Comparison of ENCODE assay signal across 9 mouse cellular contexts in genomic region chr5:114356936-114357751, GRCm38 (mm10). TPM values are rescaled to one million over a fixed set of nuclear protein-coding genes. Genes with fewer than 3 reads are reported as not detected.
DNase-seq lines count a peak whose midpoint lies in the region; ATAC-seq and TF ChIP-seq lines count a peak whose summit lies in the region.
"Had no signal": no experiment of that assay in that cellular context is flagged by ENCODE, and none has a peak within 500 bp of the region (broad histone marks: within the 10 kb centered on the region; RNA-seq: fewer than 3 reads in every experiment).

No protein-coding gene starts in this region.

- TF ChIP-seq EP300 in heart, postnatal 0 days (IDR thresholded peaks at IDR 0.05; ENCODE audit: low read depth), result no peak

- peak; percentile 70 for ATAC-seq in heart, postnatal 0 days (ENCODE audit: insufficient read depth, low read depth)
- ATAC-seq in limb, embryonic 11.5 days (ENCODE audit: insufficient number of reproducible peaks, low FRiP score, low TSS enrichment, low read depth), result peak; percentile 29; the same call in 1 of the 2 replicates
- 0 out of 2 replicates have a peak, but pooled peaks have one; percentile 56 for ATAC-seq in neural tube, embryonic 12.5 days (ENCODE audit: low FRiP score, low read depth)

- peak overlapping the region; percentile 17; the same call in 1 of the 2 replicates for H3K4me3 ChIP-seq in heart, postnatal 0 days (ENCODE audit: low read depth, low read length)
- no peak overlapping the region for H3K4me3 ChIP-seq in limb, embryonic 11.5 days (ENCODE audit: low read depth, low read length)
- no peak overlapping the region for H3K4me3 ChIP-seq in neural tube, embryonic 12.5 days

- 40% methylated on average over 23 of the region's 23 CpGs for WGBS in heart, postnatal 0 days
- 58% methylated on average over 23 of the region's 23 CpGs for WGBS in limb, embryonic 11.5 days
- 57% methylated on average over 23 of the region's 23 CpGs for WGBS in neural tube, embryonic 12.5 days

- H3K27me3 ChIP-seq in heart, postnatal 0 days (ENCODE audit: control insufficient read depth, insufficient read depth, low read length), result no peaks in the 10 kb centered on the region
- H3K27me3 ChIP-seq in limb, embryonic 11.5 days (ENCODE audit: control insufficient read depth, insufficient read depth, low read length), result no peaks in the 10 kb centered on the region
- H3K27me3 ChIP-seq in neural tube, embryonic 12.5 days (replicated peaks), result no peaks in the 10 kb centered on the region

- no peaks in the 10 kb centered on the region for H3K9me3 ChIP-seq in heart, postnatal 0 days (replicated peaks; ENCODE audit: control insufficient read depth, low read length)
- no peaks in the 10 kb centered on the region for H3K9me3 ChIP-seq in limb, embryonic 11.5 days (ENCODE audit: control insufficient read depth, low read length)
- H3K9me3 ChIP-seq in neural tube, embryonic 12.5 days, result no peaks in the 10 kb centered on the region

- H3K4me2 ChIP-seq in heart, postnatal 0 days (ENCODE audit: low read depth, low read length), result peak overlapping the region; percentile 44
- H3K4me2 ChIP-seq in limb, embryonic 11.5 days (ENCODE audit: low read depth, severe bottlenecking), result peak overlapping the region; percentile 28; the same call in 1 of the 2 replicates
- no peak overlapping the region for H3K4me2 ChIP-seq in neural tube, embryonic 12.5 days (replicated peaks)

- DNase-seq in left cerebral cortex, adult 18-20 months (ENCODE audit: low spot score in 2 of 2), result peak; percentile 36 to 51
- no peak for DNase-seq in left cerebral cortex, postnatal 4 days
- peak; percentile 43 for DNase-seq in embryo, embryonic 10.5 days (ENCODE audit: low spot score)
- peak; percentile 56 for DNase-seq in heart, postnatal 0 days (ENCODE audit: low spot score)
- peak; percentile 38 for DNase-seq in limb, embryonic 11.5 days (ENCODE audit: low spot score)
- no peak for DNase-seq in spleen, postnatal 14 days (ENCODE audit: low spot score in 2 of 2)
- DNase-seq in thymus, postnatal 0 days (ENCODE audit: low spot score), result no peak

- H3K36me3 ChIP-seq in heart, postnatal 0 days (replicated peaks; ENCODE audit: control insufficient read depth, insufficient read depth, low read length), result peaks cover 18% of the 10 kb centered on the region
- no peaks in the 10 kb centered on the region; the same call in 1 of the 2 replicates for H3K36me3 ChIP-seq in limb, embryonic 11.5 days (ENCODE audit: control insufficient read depth, insufficient read depth, low read length)
- H3K36me3 ChIP-seq in neural tube, embryonic 12.5 days, result peaks cover 21% of the 10 kb centered on the region

- peaks cover 9% of the 10 kb centered on the region; the same call in 1 of the 2 replicates for H3K4me1 ChIP-seq in heart, postnatal 0 days (ENCODE audit: control insufficient read depth, insufficient read depth)
- H3K4me1 ChIP-seq in limb, embryonic 11.5 days (ENCODE audit: control insufficient read depth, insufficient read depth, low read length), result peaks cover 7% of the 10 kb centered on the region; the same call in 1 of the 2 replicates
- 0 out of 2 replicates have a peak, but pooled peaks cover 4% of the 10 kb centered on the region for H3K4me1 ChIP-seq in neural tube, embryonic 12.5 days

- no peak overlapping the region; the same call in 1 of the 2 replicates for H3K9ac ChIP-seq in heart, postnatal 0 days (replicated peaks; ENCODE audit: low read depth, low read length)
- H3K9ac ChIP-seq in limb, embryonic 11.5 days (ENCODE audit: low read length), result peak overlapping the region; percentile 37; the same call in 1 of the 2 replicates
- no peak overlapping the region for H3K9ac ChIP-seq in neural tube, embryonic 12.5 days

- peak overlapping the region; percentile 75 for H3K27ac ChIP-seq in heart, postnatal 0 days (ENCODE audit: low read depth)
- 0 out of 2 replicates have a peak overlapping the region, but pooled peaks have one; percentile 14 for H3K27ac ChIP-seq in limb, embryonic 11.5 days (replicated peaks; ENCODE audit: low read depth, low read length)
- H3K27ac ChIP-seq in neural tube, embryonic 12.5 days, result no peak overlapping the region
- H3K27ac ChIP-seq: macrophage had no signal

- intact Hi-C loops in left cerebral cortex, postnatal 4 days (cut with DNase I), result no loop called here

- no peak for TF ChIP-seq CTCF in heart, postnatal 0 days (IDR thresholded peaks at IDR 0.05; ENCODE audit: low read depth)

RNA-seq across cellular contexts. Expression of gene Kctd10, which starts 23.2 kb away (rescaled TPM):
- 10 to 100 TPM; 64.6 to 68.6 TPM for total RNA-seq in left cerebral cortex, adult 18-20 months (2021)
- 10 to 100 TPM; 61.6 to 63.0 TPM for total RNA-seq in left cerebral cortex, postnatal 4 days (2021)
- total RNA-seq in heart, postnatal 0 days (2014; rRNA removed; ENCODE audit: low replicate concordance), result 83.4 and 113 TPM in 2 replicates
- polyA plus RNA-seq in heart, postnatal 0 days (2015; fragmentation: Nextera tagmentation; extraction: Ambion mirVana), result 59.8 and 64.2 TPM in 2 replicates
- 81.9 and 88.6 TPM in 2 replicates for polyA plus RNA-seq in limb, embryonic 11.5 days (2014; fragmentation: Nextera tagmentation; extraction: Ambion mirVana)
- 93.2 and 99.8 TPM in 2 replicates for polyA plus RNA-seq in neural tube, embryonic 12.5 days (2016; fragmentation: Nextera tagmentation; extraction: Ambion mirVana)
- polyA plus RNA-seq in thymus, postnatal 0 days (2015; fragmentation: Nextera tagmentation; extraction: Ambion mirVana), result 65.6 and 65.8 TPM in 2 replicates

RNA-seq across cellular contexts. Expression of gene Ube3b, which starts 23.3 kb away (rescaled TPM):
- total RNA-seq in left cerebral cortex, adult 18-20 months (2021), result 10 to 100 TPM; 86.2 to 93.3 TPM
- 10 to 100 TPM; 67.7 to 68.4 TPM for total RNA-seq in left cerebral cortex, postnatal 4 days (2021)
- total RNA-seq in heart, postnatal 0 days (2014; rRNA removed; ENCODE audit: low replicate concordance), result 57.7 and 72.1 TPM in 2 replicates
- polyA plus RNA-seq in heart, postnatal 0 days (2015; fragmentation: Nextera tagmentation; extraction: Ambion mirVana), result 28.2 and 30.5 TPM in 2 replicates
- 48.4 and 54.1 TPM in 2 replicates for polyA plus RNA-seq in limb, embryonic 11.5 days (2014; fragmentation: Nextera tagmentation; extraction: Ambion mirVana)
- polyA plus RNA-seq in neural tube, embryonic 12.5 days (2016; fragmentation: Nextera tagmentation; extraction: Ambion mirVana), result 53.8 and 55.0 TPM in 2 replicates
- polyA plus RNA-seq in thymus, postnatal 0 days (2015; fragmentation: Nextera tagmentation; extraction: Ambion mirVana), result 29.4 and 29.7 TPM in 2 replicates

Comparison
In these comparisons a context has a peak if more than half of its experiments do, and no peak if none do; other contexts are left out.
1. DNase-seq: peak in left cerebral cortex, adult 18-20 months (2 of 2), embryo, embryonic 10.5 days (single experiment), heart, postnatal 0 days (single experiment) and limb, embryonic 11.5 days (single experiment); none in left cerebral cortex, postnatal 4 days (single experiment), spleen, postnatal 14 days (0 of 2) and thymus, postnatal 0 days (single experiment).
2. Peak in every context shown above with its lines, with median percentiles within 50 percentile points of each other: ATAC-seq.